Mouse (Mus musculus) MEL-GATA-1-ER (cell line): ENCODE results near the gene Brd4.

ENCODE experiments used
- DNase-seq: peaks from one replicate; pipeline ENCODE4 v3.0.0-alpha.2; 2012; ENCODE audit warnings: low read depth; ENCODE audit errors: extremely low read depth

Gene Brd4

GRCm38 (mm10) chr17:32173166-32173565 lies 111.4 kb downstream of the Brd4 start:
- DNase-seq, result no peak

- DNase-seq, result no peak
Observed at GRCm38 (mm10) chr17:32172485-32172884, 112.0 kb downstream of the Brd4 start.

- peak; percentile 84 for DNase-seq
Observed at GRCm38 (mm10) chr17:32169518-32170225, 114.8 kb downstream of the Brd4 start.

- DNase-seq, result no peak
Observed at GRCm38 (mm10) chr17:32166687-32167086, 117.8 kb downstream of the Brd4 start, which contains the start of gene Notch3. Gene Notch3 (minus strand): TSS chr17:32166852.

GRCm38 (mm10) chr17:32165803-32166595 lies 118.5 kb downstream of the Brd4 start:
- DNase-seq, result no peak

- no peak for DNase-seq
Observed at GRCm38 (mm10) chr17:32165266-32165802, 119.2 kb downstream of the Brd4 start.

GRCm38 (mm10) chr17:32164780-32165179 lies 119.7 kb downstream of the Brd4 start:
- DNase-seq, result no peak

- DNase-seq, result no peak
Observed at GRCm38 (mm10) chr17:32163910-32164650, 120.4 kb downstream of the Brd4 start.

- no peak for DNase-seq
Observed at GRCm38 (mm10) chr17:32162112-32162850, 122.2 kb downstream of the Brd4 start.

GRCm38 (mm10) chr17:32160882-32161281 lies 123.6 kb downstream of the Brd4 start:
- DNase-seq, result no peak

GRCm38 (mm10) chr17:32158841-32159240 lies 125.7 kb downstream of the Brd4 start:
- no peak for DNase-seq

GRCm38 (mm10) chr17:32146718-32147117 lies 137.8 kb downstream of the Brd4 start:
- DNase-seq, result no peak
